Mouse (Mus musculus): ENCODE data around the gene Ceacam16.

- TF ChIP-seq MAX (IDR thresholded peaks at IDR 0.05): no peak
- TF ChIP-seq CTCF (IDR thresholded peaks at IDR 0.05; ENCODE audit: control insufficient read depth, insufficient read depth, insufficient read length): no peak
Measured at GRCm38 (mm10) chr7:19811114-19811513, 50.0 kb downstream of the Ceacam16 start.
